Mouse (Mus musculus) MEL (cell line): ENCODE measurements at regions not wholly inside any gene's neighbourhood (a gene's known extent, or its start where the extent isn't known, plus 50 kb on each side); places are given as distances from the start of the nearest gene placed in this dataset.

Source experiments
- DNase-seq: peaks from one replicate; pipeline ENCODE4 v3.0.0; 2011; ENCODE audit warnings: low read depth, low spot score
- H3K27ac ChIP-seq: 2 replicates; pipeline ENCODE4 v1.5.1; 2012; ENCODE audit warnings: low read depth, mild to moderate bottlenecking, control low read depth, low read length, moderate library complexity; ENCODE audit not compliant: control insufficient read depth
- H3K27me3 ChIP-seq, 2 experiments: fragments of 150-350 bp in 1 of 2; sonication (generic) in 1 of 2; 2 replicates each; pipeline ENCODE4 v1.6.1; 2012; ENCODE audit warnings: low read length in 2 of 2, mild to moderate bottlenecking in 2 of 2, improper control_type of control experiment in 1 of 2, moderate library complexity in 1 of 2; ENCODE audit not compliant: insufficient read depth in 2 of 2, control insufficient read depth in 1 of 2
- H3K36me3 ChIP-seq, 2 experiments: 2 replicates each; pipeline ENCODE4 v1.6.1; 2012 to 2014; ENCODE audit warnings: low read length in 2 of 2, improper control_type of control experiment in 1 of 2, inconsistent platforms in 1 of 2, mild to moderate bottlenecking in 1 of 2; ENCODE audit not compliant: insufficient read depth in 2 of 2, control insufficient read depth in 1 of 2
- H3K4me1 ChIP-seq, 2 experiments: fragments of 150-350 bp in 1 of 2; sonication (generic) in 1 of 2; 2 replicates each; pipeline ENCODE4 v1.6.1; 2012; ENCODE audit warnings: low read length in 2 of 2, improper control_type of control experiment in 1 of 2, mild to moderate bottlenecking in 1 of 2; ENCODE audit not compliant: insufficient read depth in 2 of 2, control insufficient read depth in 1 of 2
- H3K4me3 ChIP-seq, 2 experiments: fragments of 150-350 bp in 1 of 2; sonication (generic) in 1 of 2; 2 replicates each; pipeline ENCODE4 v1.5.1; 2012; ENCODE audit warnings: low read depth in 2 of 2, low read length in 2 of 2, mild to moderate bottlenecking in 2 of 2, moderate library complexity in 2 of 2, control low read depth in 1 of 2, improper control_type of control experiment in 1 of 2; ENCODE audit not compliant: control insufficient read depth in 1 of 2, insufficient read depth in 1 of 2
- H3K79me2 ChIP-seq: 2 replicates; pipeline ENCODE4 v1.6.1; 2012; ENCODE audit warnings: mild to moderate bottlenecking, low read length, moderate library complexity; ENCODE audit not compliant: control insufficient read depth, poor library complexity, insufficient read depth
- H3K9ac ChIP-seq: 2 replicates; pipeline ENCODE4 v1.6.1; 2012; ENCODE audit warnings: low read depth, mild to moderate bottlenecking, control low read depth, low read length, moderate library complexity; ENCODE audit not compliant: control insufficient read depth, poor library complexity, severe bottlenecking
- H3K9me3 ChIP-seq: fragments of 150-350 bp; sonication (generic); replicated peaks from 2 replicates; pipeline ENCODE4 v1.6.1; 2012; ENCODE audit warnings: mild to moderate bottlenecking, low read length, improper control_type of control experiment, moderate library complexity; ENCODE audit not compliant: insufficient read depth
- BHLHE40 ChIP-seq: IDR thresholded peaks from 2 replicates; pipeline ENCODE4 v1.6.1; 2012; ENCODE audit warnings: low read depth, mild to moderate bottlenecking, inconsistent platforms, low read length, improper control_type of control experiment, borderline replicate concordance
- CHD1 ChIP-seq: IDR thresholded peaks from 2 replicates; pipeline ENCODE4 v1.6.1; 2012; ENCODE audit warnings: low read depth, mild to moderate bottlenecking, inconsistent platforms, low read length, improper control_type of control experiment
- CHD2 ChIP-seq: IDR thresholded peaks from 2 replicates; pipeline ENCODE4 v1.6.1; 2011; ENCODE audit warnings: low read length, improper control_type of control experiment
- CTCF ChIP-seq, 3 experiments: IDR thresholded peaks in 2 of 3; conservative IDR thresholded peaks in 1 of 3; 2 replicates each; pipeline ENCODE4 v1.5.1; 2011 to 2012; ENCODE audit warnings: low read length in 3 of 3, low read depth in 2 of 3, mild to moderate bottlenecking in 2 of 3, improper control_type of control experiment in 1 of 3, inconsistent platforms in 1 of 3, mixed read lengths in 1 of 3, moderate library complexity in 1 of 3; ENCODE audit not compliant: control insufficient read depth in 1 of 3, insufficient read depth in 1 of 3, poor library complexity in 1 of 3, severe bottlenecking in 1 of 3
- ELF1 ChIP-seq: IDR thresholded peaks from 2 replicates; pipeline ENCODE4 v1.6.1; 2014; ENCODE audit warnings: low read depth, mild to moderate bottlenecking, inconsistent platforms, low read length, improper control_type of control experiment, moderate library complexity
- ETS1 ChIP-seq: IDR thresholded peaks from 2 replicates; pipeline ENCODE4 v1.6.1; 2012; ENCODE audit warnings: low read depth, mild to moderate bottlenecking, inconsistent platforms, low read length, improper control_type of control experiment, moderate library complexity
- GATA1 ChIP-seq: IDR thresholded peaks from 2 replicates; pipeline ENCODE4 v1.6.1; 2011; ENCODE audit warnings: low read depth, low read length, improper control_type of control experiment
- HCFC1 ChIP-seq: IDR thresholded peaks from 2 replicates; pipeline ENCODE4 v1.6.1; 2012; ENCODE audit warnings: low read depth, mild to moderate bottlenecking, inconsistent platforms, low read length, improper control_type of control experiment, moderate library complexity
- JUND ChIP-seq: IDR thresholded peaks from 2 replicates; pipeline ENCODE4 v1.6.1; 2011; ENCODE audit warnings: low read depth, mild to moderate bottlenecking, improper control_type of control experiment, low read length
- KAT2A ChIP-seq: conservative IDR thresholded peaks from 2 replicates; pipeline ENCODE4 v1.6.1; 2012; ENCODE audit warnings: low read depth, low read length, improper control_type of control experiment, inconsistent platforms
- MAFK ChIP-seq: IDR thresholded peaks from 2 replicates; pipeline ENCODE4 v1.6.1; 2011; ENCODE audit warnings: low read depth, mild to moderate bottlenecking, low read length, improper control_type of control experiment, borderline replicate concordance
- MAX ChIP-seq: IDR thresholded peaks from 2 replicates; pipeline ENCODE4 v1.6.1; 2011; ENCODE audit warnings: low read length, improper control_type of control experiment
- MEF2A ChIP-seq: IDR thresholded peaks from 2 replicates; pipeline ENCODE4 v1.6.1; 2014; ENCODE audit warnings: low read depth, mild to moderate bottlenecking, inconsistent platforms, low read length, improper control_type of control experiment; ENCODE audit not compliant: poor library complexity, insufficient replicate concordance, severe bottlenecking; ENCODE audit errors: extremely low read depth
- MXI1 ChIP-seq: IDR thresholded peaks from 2 replicates; pipeline ENCODE4 v1.6.1; 2011; ENCODE audit warnings: mild to moderate bottlenecking, low read depth, low read length, improper control_type of control experiment
- MYC ChIP-seq: IDR thresholded peaks from 2 replicates; pipeline ENCODE4 v1.6.1; 2011; ENCODE audit warnings: low read depth, mild to moderate bottlenecking, low read length, improper control_type of control experiment, moderate library complexity
- POLR2A ChIP-seq, 2 experiments: IDR thresholded peaks; 2 replicates each; pipeline ENCODE4 v1.6.1; 2011 to 2012; ENCODE audit warnings: low read length in 2 of 2, mild to moderate bottlenecking in 2 of 2, control low read depth in 1 of 2, improper control_type of control experiment in 1 of 2, low read depth in 1 of 2, moderate library complexity in 1 of 2; ENCODE audit not compliant: control insufficient read depth in 1 of 2, insufficient read depth in 1 of 2, poor library complexity in 1 of 2
- POLR2AphosphoS5 ChIP-seq: IDR thresholded peaks from 2 replicates; pipeline ENCODE4 v1.6.1; 2012; ENCODE audit warnings: low read depth, borderline replicate concordance, mild to moderate bottlenecking, inconsistent platforms, low read length, moderate library complexity, mixed read lengths
- RAD21 ChIP-seq: IDR thresholded peaks from 2 replicates; pipeline ENCODE4 v1.6.1; 2011; ENCODE audit warnings: mild to moderate bottlenecking, low read depth, low read length, improper control_type of control experiment
- RCOR1 ChIP-seq: IDR thresholded peaks from 2 replicates; pipeline ENCODE4 v1.6.1; 2012; ENCODE audit warnings: low read depth, mild to moderate bottlenecking, inconsistent platforms, low read length, improper control_type of control experiment
- SMC3 ChIP-seq: IDR thresholded peaks from 2 replicates; pipeline ENCODE4 v1.6.1; 2011; ENCODE audit warnings: low read depth, low read length, improper control_type of control experiment
- TCF12 ChIP-seq: IDR thresholded peaks from 2 replicates; pipeline ENCODE4 v1.6.1; 2014; ENCODE audit warnings: low read depth, mild to moderate bottlenecking, inconsistent platforms, low read length, improper control_type of control experiment, moderate library complexity
- UBTF ChIP-seq: IDR thresholded peaks from 2 replicates; pipeline ENCODE4 v1.6.1; 2012; ENCODE audit warnings: low read depth, mild to moderate bottlenecking, inconsistent platforms, low read length, improper control_type of control experiment, moderate library complexity, borderline replicate concordance; ENCODE audit not compliant: insufficient read depth
- USF1 ChIP-seq: IDR thresholded peaks from 2 replicates; pipeline ENCODE4 v1.6.1; 2014; ENCODE audit warnings: low read depth, mild to moderate bottlenecking, inconsistent platforms, low read length, improper control_type of control experiment, moderate library complexity
- USF2 ChIP-seq, 2 experiments: IDR thresholded peaks; 2 replicates each; pipeline ENCODE4 v1.6.1; 2011 to 2012; ENCODE audit warnings: improper control_type of control experiment in 2 of 2, low read length in 2 of 2, borderline replicate concordance in 1 of 2, inconsistent platforms in 1 of 2, low read depth in 1 of 2, mild to moderate bottlenecking in 1 of 2; ENCODE audit not compliant: insufficient read depth in 1 of 2
- ZC3H11A ChIP-seq: IDR thresholded peaks from 2 replicates; pipeline ENCODE4 v1.6.1; 2012; ENCODE audit warnings: low read depth, mild to moderate bottlenecking, inconsistent platforms, low read length, improper control_type of control experiment
- ZKSCAN1 ChIP-seq: IDR thresholded peaks from 2 replicates; pipeline ENCODE4 v1.6.1; 2012; ENCODE audit warnings: low read depth, mild to moderate bottlenecking, inconsistent platforms, low read length, improper control_type of control experiment, moderate library complexity
- ZNF384 ChIP-seq: IDR thresholded peaks from 2 replicates; pipeline ENCODE4 v1.6.1; 2012; ENCODE audit warnings: low read depth, mild to moderate bottlenecking, inconsistent platforms, low read length, improper control_type of control experiment

DNA sequence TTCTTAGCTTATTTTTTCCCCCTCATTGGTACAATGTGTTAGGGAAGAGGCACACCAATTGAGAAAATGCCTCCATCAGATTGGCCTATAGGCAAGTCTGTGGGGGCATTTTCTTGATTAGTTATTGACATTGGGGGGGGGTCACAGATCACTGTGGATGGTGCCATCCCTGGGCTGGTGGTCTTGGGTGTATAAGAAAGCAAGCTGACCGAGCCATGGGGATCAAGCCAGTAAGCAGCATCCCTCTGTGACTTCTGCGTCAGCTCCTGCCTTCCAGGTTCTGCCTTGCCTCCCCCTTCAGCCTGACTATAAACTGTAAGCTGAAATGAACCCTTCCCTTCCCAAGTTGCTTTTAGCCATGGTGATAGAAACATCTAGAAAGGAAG is 71.5 kb upstream of the Parp11 start:
- TF ChIP-seq MXI1 = no peak
- no peak for TF ChIP-seq RCOR1
- TF ChIP-seq KAT2A = no peak
- no peak for TF ChIP-seq USF2 (IDR thresholded peaks at IDR 0.05; ENCODE audit: borderline replicate concordance in 1 of 2, insufficient read depth in 1 of 2, low read depth in 1 of 2, low read length in 2 of 2)
- TF ChIP-seq CHD2 = no peak
- no peak for TF ChIP-seq CHD1
- no peak for TF ChIP-seq RAD21
- no peak for TF ChIP-seq ETS1
- no peak for TF ChIP-seq USF1
- TF ChIP-seq UBTF = no peak
- no peak for TF ChIP-seq GATA1
- TF ChIP-seq ZKSCAN1 = no peak
- TF ChIP-seq TCF12 = no peak
- TF ChIP-seq POLR2A (IDR thresholded peaks at IDR 0.05; ENCODE audit: control insufficient read depth in 1 of 2, insufficient read depth in 1 of 2, low read depth in 1 of 2, low read length in 2 of 2, poor library complexity in 1 of 2) = no peak
- Histone ChIP-seq H3K9me3 (no peaks in the 10 kb centered on the region), H3K4me3 (no peak overlapping the region), H3K79me2 (no peaks in the 10 kb centered on the region), H3K27me3 (peaks cover 0 to 3% of the 10 kb centered on the region in 2 experiments; a peak in 3 of 4 replicates), H3K27ac (no peak overlapping the region), H3K4me1 (peaks cover 0 to 2% of the 10 kb centered on the region in 2 experiments; a peak in 1 of 4 replicates), H3K36me3 (no peaks in the 10 kb centered on the region), H3K9ac (no peak overlapping the region)
- no peak for DNase-seq

- H3K27me3 ChIP-seq = peaks cover 0 to 3% of the 10 kb centered on the region in 2 experiments; a peak in 3 of 4 replicates
- no peaks in the 10 kb centered on the region for H3K36me3 ChIP-seq
- H3K27ac ChIP-seq = no peak overlapping the region
- DNase-seq = no peak
- peaks cover 0 to 2% of the 10 kb centered on the region in 2 experiments; a peak in 1 of 4 replicates for H3K4me1 ChIP-seq
- no peaks in the 10 kb centered on the region for H3K79me2 ChIP-seq
- TF ChIP-seq ELF1 (no peak), SMC3 (no peak), MEF2A (no peak), ZC3H11A (no peak), POLR2A (IDR thresholded peaks at IDR 0.05; ENCODE audit: control insufficient read depth in 1 of 2, insufficient read depth in 1 of 2, low read depth in 1 of 2, low read length in 2 of 2, poor library complexity in 1 of 2) (no peak), POLR2AphosphoS5 (no peak), JUND (no peak), HCFC1 (no peak), MYC (no peak), MAX (no peak), RAD21 (no peak), ZNF384 (no peak), BHLHE40 (no peak), CTCF (IDR thresholded peaks at IDR 0.05 in 2 of 3, conservative IDR thresholded peaks at IDR 0.05 in 1 of 3; ENCODE audit: control insufficient read depth in 1 of 3, insufficient read depth in 1 of 3, low read depth in 2 of 3, low read length in 3 of 3, poor library complexity in 1 of 3, severe bottlenecking in 1 of 3) (no peak), CHD2 (no peak), UBTF (no peak), RCOR1 (no peak), MAFK (no peak)
- TF ChIP-seq, all 39 proteins: peak for 0
- Histone ChIP-seq H3K9ac (no peak overlapping the region), H3K9me3 (no peaks in the 10 kb centered on the region), H3K4me3 (no peak overlapping the region)
Measured at GRCm38 (mm10) chr6:127375711-127376199, 70.9 kb upstream of the Parp11 start.
